Mouse (Mus musculus) embryonic facial prominence, embryonic 10.5 days (tissue): ENCODE measurements around the gene Slc7a10. TPM values are rescaled to one million over a fixed set of nuclear protein-coding genes. Genes with fewer than 3 reads are reported as not detected.

Experiments used
- DNase-seq: peaks from one replicate; pipeline ENCODE4 v3.0.0-alpha.2; 2017; ENCODE audit warnings: low spot score
- H3K27ac ChIP-seq: fragments of 300-500 bp; sonication (generic); replicated peaks from 2 replicates; pipeline ENCODE4 v1.5.1; 2016; ENCODE audit warnings: mild to moderate bottlenecking
- H3K27me3 ChIP-seq: fragments of 300-500 bp; sonication (generic); replicated peaks from 2 replicates; pipeline ENCODE4 v1.6.1; 2016; ENCODE audit warnings: low read depth, mild to moderate bottlenecking; ENCODE audit not compliant: poor library complexity, severe bottlenecking
- H3K36me3 ChIP-seq: fragments of 300-500 bp; sonication (generic); replicated peaks from 2 replicates; pipeline ENCODE4 v1.6.1; 2016; ENCODE audit warnings: mild to moderate bottlenecking, moderate library complexity
- H3K4me1 ChIP-seq: fragments of 300-500 bp; sonication (generic); 2 replicates; pipeline ENCODE4 v1.6.1; 2016
- H3K4me3 ChIP-seq: fragments of 300-500 bp; sonication (generic); 2 replicates; pipeline ENCODE4 v1.5.1; 2016; ENCODE audit warnings: mild to moderate bottlenecking, moderate library complexity
- H3K9me3 ChIP-seq: fragments of 300-500 bp; sonication (generic); 2 replicates; pipeline ENCODE4 v1.6.1; 2016; ENCODE audit warnings: mild to moderate bottlenecking
- WGBS: fragments of 180-500 bp; shearing (Covaris S2); methylation state at CpG from one replicate; pipeline ENCODE4 v1.1.7; 2016; 5-methylcytosine and 5-hydroxymethylcytosine counted together
- polyA plus RNA-seq: library from polyadenylated mRNA; unstranded; fragments of >200 nt; fragmentation: Nextera tagmentation; extraction: Ambion mirVana; gene quantifications from 2 replicates; pipeline ENCODE4 v1.2.1, GENCODE M21; 2016

The Slc7a10 gene
- polyA plus RNA-seq, 1 experiment from 2014 or later: 0.69 TPM

DNA sequence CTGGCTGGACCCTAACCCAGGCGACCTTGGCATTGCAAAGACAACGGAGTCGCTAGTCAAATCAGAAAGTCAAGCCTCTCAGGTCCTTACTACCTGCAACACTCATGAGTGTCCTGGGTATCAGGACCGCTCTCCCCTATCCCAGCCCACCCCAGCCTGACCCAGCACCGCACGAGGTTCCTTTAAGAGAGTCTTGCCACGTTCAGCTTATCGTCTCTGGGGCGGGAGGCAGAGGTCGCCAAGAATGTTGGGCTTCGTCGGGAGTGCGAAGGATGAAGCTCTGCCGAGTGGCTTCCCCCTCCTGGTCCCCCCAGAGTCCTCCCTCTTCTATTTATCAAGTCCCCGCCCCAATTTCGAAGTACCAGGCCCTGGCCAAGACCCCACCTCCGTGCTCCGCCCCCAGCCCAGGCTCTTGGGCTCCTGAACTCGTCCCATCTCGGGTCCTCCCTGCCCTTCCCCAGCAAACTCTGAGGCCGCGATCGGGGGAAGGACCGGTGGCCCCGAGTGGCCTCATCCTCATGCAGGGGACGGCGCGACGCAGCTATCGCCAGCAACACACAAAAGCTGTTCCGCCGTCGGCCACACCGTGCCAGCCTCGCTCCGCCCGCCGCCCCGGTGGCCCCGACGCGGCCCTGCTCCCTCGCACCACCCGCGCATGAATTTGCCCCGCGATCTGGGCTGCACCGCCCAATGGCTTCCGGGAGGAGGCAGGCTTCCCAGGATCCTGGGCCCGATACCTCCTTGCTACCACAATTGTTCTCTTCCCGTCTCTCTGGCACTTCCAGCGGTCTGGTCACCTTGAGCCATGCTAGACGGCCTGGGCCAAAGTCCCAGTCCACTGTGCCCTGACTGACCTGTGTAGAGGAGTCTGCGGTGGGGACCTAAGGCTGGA, 1.1 kb upstream of the Slc7a10 start:
- H3K4me3 ChIP-seq: peak overlapping the region; percentile 58
- H3K36me3 ChIP-seq: no peaks in the 10 kb centered on the region
- WGBS: 2% methylated on average over 54 of the region's 54 CpGs
- H3K9me3 ChIP-seq: peaks cover 4% of the 10 kb centered on the region; the same call in 1 of the 2 replicates
- H3K27ac ChIP-seq: peak overlapping the region; percentile 61
- H3K27me3 ChIP-seq: peaks cover 66% of the 10 kb centered on the region
- peak; percentile 66 for DNase-seq
- H3K4me1 ChIP-seq: peaks cover 29% of the 10 kb centered on the region

DNA sequence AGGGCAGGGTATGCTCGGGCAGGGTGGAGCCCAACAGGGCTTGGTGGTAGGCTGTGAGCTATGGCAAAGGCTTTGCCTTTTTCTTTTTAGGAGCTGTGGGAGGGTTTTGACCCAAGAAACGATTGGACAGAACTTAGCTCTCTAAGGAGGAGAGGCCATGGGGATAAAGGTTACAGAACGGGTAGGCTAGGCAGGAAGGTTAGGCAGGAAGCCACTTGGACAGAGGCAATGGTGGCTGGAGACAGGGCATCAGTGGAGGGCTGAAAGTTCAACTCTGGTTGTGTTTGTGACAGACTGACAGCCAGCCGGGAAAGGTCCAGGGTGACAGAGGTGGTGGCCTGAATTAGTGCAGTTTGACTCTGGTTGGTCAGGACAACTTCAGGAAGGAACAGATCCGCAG, 3.5 kb downstream of the Slc7a10 start:
- Histone ChIP-seq H3K27me3 (peaks cover 53% of the 10 kb centered on the region), H3K4me1 (peaks cover 53% of the 10 kb centered on the region), H3K4me3 (no peak overlapping the region), H3K27ac (no peak overlapping the region), H3K36me3 (no peaks in the 10 kb centered on the region), H3K9me3 (no peaks in the 10 kb centered on the region)
- WGBS: 52% methylated on average over 5 of the region's 5 CpGs
- DNase-seq: no peak

DNA sequence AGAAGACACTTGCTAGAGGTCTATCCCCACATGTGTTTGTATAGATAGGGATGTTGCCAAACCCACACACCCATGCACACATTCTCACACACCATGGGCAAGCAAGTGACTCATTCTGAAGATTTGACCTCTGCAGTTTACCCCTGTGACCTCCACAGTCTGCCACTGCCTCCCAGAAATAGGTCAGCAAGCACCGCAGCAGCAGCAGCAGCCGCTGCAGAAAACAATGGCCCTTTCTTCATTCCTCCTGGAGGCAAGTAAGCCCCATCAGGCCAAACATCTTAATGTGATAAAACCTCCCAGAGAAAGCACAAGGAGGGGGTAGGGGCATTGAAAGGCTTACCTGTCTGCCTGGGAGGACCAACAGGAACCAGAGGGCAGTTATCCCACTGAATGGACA, 5.1 kb downstream of the Slc7a10 start:
- peak; percentile 46 for DNase-seq
- WGBS: 5% methylated on average over 2 of the region's 2 CpGs
- H3K27ac ChIP-seq: no peak overlapping the region
- no peak overlapping the region for H3K4me3 ChIP-seq
- no peaks in the 10 kb centered on the region for H3K36me3 ChIP-seq
- H3K4me1 ChIP-seq: peaks cover 37% of the 10 kb centered on the region
- peaks cover 37% of the 10 kb centered on the region for H3K27me3 ChIP-seq
- H3K9me3 ChIP-seq: no peaks in the 10 kb centered on the region

DNA sequence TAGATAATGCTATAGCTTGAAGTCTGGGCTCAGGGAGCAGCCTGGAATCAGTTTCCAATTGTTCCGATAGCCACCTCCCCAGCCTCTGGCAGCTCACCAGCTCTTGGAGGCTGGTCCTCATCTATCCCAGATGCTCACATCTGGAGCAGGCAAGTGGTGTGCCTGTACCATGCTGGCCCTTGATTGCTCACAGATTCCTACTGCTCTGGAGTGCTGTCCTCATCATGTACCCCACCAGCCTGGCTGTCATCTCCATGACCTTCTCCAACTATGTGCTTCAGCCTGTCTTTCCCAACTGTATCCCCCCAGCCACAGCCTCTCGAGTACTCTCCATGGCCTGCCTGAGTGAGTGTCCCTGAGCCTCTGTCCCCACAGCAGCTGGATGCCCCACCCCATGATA, 10.8 kb downstream of the Slc7a10 start:
- Histone ChIP-seq H3K27me3 (no peaks in the 10 kb centered on the region), H3K4me1 (peaks cover 14% of the 10 kb centered on the region), H3K36me3 (peaks cover 33% of the 10 kb centered on the region), H3K27ac (no peak overlapping the region), H3K9me3 (no peaks in the 10 kb centered on the region), H3K4me3 (no peak overlapping the region)
- DNase-seq: no peak
- 73% methylated on average over 2 of the region's 2 CpGs for WGBS

DNA sequence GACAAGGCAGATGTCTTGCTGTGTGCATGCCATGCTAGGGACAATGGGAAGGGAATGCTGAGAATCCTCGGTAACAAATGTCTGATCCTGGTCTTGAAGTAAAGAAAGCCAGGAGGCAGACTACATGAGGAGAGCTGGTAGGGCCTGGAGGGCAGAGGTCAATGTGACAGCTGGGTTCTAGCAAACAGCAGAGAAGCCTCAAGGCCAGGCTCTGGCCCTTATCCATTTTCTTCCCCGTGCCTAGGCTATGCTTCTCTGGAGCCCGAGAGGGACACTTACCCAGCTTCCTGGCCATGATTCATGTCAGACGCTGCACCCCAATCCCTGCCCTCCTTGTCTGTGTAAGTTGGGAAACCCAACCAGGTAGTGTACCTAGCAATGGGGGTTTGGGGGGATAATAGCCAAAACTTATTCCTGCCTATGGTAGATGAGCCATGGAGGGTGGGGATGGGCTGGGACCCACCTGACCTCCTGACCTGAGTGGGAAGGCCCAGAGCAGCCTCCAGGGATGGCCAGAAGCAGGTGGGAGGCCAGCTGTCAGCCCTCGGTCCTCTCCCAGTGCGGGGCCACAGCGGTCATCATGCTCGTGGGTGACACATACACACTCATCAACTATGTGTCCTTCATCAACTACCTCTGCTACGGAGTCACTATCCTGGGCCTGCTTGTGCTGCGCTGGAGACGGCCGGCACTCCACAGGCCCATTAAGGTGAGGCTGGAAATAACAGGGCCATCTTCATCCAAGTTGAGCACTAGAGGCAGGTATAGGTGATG, 13.0 kb downstream of the Slc7a10 start:
- Histone ChIP-seq H3K27me3 (no peaks in the 10 kb centered on the region), H3K9me3 (no peaks in the 10 kb centered on the region), H3K4me3 (no peak overlapping the region), H3K4me1 (0 out of 2 replicates have a peak, but pooled peaks cover 6% of the 10 kb centered on the region), H3K27ac (no peak overlapping the region), H3K36me3 (peaks cover 55% of the 10 kb centered on the region)
- 91% methylated on average over 12 of the region's 12 CpGs for WGBS
- no peak for DNase-seq

DNA sequence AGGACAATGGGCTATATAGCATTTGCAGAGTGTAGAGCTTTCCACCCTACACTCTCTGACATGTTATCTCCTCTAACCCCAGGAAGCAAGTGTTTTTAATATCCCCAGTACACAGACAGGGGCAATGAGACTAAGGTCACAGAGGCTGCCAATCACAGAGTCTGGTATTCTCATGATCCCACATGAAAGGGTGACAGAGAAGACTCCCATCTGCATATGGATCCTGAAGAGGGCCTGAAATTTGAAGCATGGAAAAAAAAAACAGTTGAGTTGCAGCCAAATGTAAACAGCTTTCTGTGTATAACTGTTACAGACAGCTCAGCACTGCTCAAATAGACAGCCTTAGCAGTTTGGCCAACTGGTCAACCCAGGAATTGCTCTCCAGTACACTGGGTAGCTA, 13.6 kb downstream of the Slc7a10 start:
- Histone ChIP-seq H3K4me3 (no peak overlapping the region), H3K9me3 (no peaks in the 10 kb centered on the region), H3K36me3 (peaks cover 60% of the 10 kb centered on the region), H3K27me3 (no peaks in the 10 kb centered on the region), H3K27ac (no peak overlapping the region), H3K4me1 (0 out of 2 replicates have a peak, but pooled peaks cover 6% of the 10 kb centered on the region)
- DNase-seq: no peak

DNA sequence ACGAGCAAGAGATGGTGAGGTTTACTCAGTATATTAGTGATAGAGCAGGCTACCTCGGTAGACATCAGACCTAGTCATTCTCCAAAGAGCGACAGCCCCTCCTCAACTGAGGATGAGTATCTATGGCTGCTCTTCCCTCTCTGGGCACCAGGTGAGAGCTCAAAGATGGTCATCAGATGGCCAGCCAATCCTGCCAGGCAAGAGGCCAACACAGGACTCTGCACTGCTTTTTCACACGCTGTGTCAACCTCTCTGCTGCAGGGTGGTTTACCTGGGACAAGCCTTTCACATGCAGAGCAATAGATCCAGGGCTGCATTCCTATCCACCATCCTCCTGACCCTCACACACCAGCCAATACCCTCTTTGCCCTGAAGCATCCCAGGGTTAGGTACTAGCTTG, 25.6 kb downstream of the Slc7a10 start:
- Histone ChIP-seq H3K9me3 (no peaks in the 10 kb centered on the region), H3K36me3 (peaks cover 66% of the 10 kb centered on the region), H3K4me1 (peaks cover 30% of the 10 kb centered on the region), H3K4me3 (no peak overlapping the region), H3K27me3 (peaks cover 13% of the 10 kb centered on the region), H3K27ac (no peak overlapping the region)
- DNase-seq: no peak
- 92% methylated on average over 4 of the region's 4 CpGs for WGBS

DNA sequence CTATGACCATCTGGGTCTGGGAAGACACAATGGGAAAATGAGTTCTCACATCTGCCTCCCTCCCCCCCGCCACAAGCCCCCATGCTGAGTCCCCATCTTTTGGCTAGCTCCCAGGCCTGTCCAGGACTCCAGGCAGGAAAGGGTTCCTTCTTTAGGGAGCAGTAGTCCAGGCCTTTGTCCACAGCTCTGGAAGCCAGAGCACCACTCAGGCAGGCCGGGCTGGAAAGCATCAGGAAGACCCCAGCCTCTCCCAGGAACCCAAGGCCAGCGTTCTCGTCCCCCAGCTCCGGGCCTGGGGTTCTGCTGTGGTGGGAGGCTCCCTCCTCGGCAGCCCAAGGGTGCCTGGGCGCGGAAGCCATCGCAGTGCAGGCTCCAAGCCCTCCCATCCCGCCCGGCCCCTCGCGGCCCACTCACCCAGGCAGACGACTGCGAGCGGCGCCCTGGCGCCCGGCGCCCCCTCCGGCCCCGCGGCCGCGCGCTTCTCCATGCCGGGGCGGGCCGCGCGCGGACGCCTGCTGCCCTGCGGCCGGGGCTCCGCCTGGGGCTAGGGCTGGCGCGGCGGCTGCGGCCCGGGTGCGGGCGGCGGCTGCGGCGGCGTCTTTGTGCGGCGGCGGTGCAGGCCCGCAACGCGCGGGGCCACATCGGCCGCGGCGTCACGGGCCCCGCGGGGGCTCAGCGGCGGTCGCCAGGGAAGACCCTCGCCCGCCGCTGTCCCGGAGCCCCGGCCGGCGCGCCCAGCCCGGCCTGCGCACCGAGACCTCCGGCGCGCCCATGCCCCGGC, 28.4 kb downstream of the Slc7a10 start:
- H3K27ac ChIP-seq: peak overlapping the region; percentile 93
- H3K4me1 ChIP-seq: peaks cover 30% of the 10 kb centered on the region
- peaks cover 13% of the 10 kb centered on the region for H3K27me3 ChIP-seq
- no peaks in the 10 kb centered on the region for H3K9me3 ChIP-seq
- peak; percentile 67 for DNase-seq
- peaks cover 37% of the 10 kb centered on the region for H3K36me3 ChIP-seq
- H3K4me3 ChIP-seq: peak overlapping the region; percentile 88
- 2% methylated on average over 79 of the region's 79 CpGs for WGBS

DNA sequence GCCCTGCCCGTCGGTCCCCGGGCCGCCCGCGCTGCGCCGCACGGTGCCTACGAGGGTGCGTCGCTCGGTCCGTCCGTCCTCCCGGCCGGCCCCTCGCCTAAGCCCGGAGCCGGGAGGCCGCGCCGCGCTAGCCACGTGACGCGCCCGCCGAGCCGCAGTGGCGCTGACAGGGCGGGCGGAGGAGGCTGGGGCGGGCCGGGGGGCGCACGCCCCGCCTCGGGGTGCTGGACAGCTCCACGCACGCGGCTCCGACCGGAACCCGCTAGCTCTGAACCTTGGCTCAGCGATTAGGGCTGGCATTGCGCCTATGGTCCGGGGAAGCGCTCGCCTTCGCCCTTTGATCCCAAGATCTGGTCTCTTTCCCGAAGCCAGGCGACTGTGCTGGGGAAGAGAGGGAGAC, 29.0 kb downstream of the Slc7a10 start, which contains the start of gene Lrp3:
TSS of gene Lrp3 (minus strand) at position 274 of the 400 bp plus-strand sequence.
- peak within 1 kb of the TSS; percentile 88 for H3K4me3 ChIP-seq
- H3K36me3 ChIP-seq: peaks cover 31% of the 10 kb centered on the region
- peak within 1 kb of the TSS; percentile 93 for H3K27ac ChIP-seq
- H3K9me3 ChIP-seq: no peaks in the 10 kb centered on the region
- H3K4me1 ChIP-seq: peaks cover 30% of the 10 kb centered on the region
- peak; percentile 89 for DNase-seq
- 1% methylated on average over 53 of the region's 53 CpGs for WGBS
- peaks cover 13% of the 10 kb centered on the region for H3K27me3 ChIP-seq

DNA sequence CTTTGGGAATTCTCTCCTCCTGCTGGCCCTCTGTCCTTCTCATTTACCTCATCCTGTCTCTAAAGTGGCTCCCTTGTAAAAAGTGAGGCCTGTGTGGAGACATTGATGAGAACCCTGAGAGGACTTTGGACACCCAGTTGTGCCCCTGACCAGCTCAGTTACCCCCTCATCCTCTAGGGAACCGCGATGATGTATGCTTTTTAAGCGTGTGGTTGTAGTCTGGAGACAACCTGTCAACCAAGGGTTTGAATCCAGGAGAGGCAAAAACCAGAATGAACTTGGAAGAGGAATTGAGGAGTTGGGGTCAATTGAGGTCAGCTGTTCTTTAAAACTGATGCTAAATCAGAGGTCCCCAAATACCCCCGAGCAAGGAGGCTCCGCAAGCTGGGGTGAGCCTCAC, 29.5 kb downstream of the Slc7a10 start:
- Histone ChIP-seq H3K9me3 (no peaks in the 10 kb centered on the region), H3K27ac (peak overlapping the region; percentile 93; the same call in 1 of the 2 replicates), H3K36me3 (peaks cover 26% of the 10 kb centered on the region), H3K4me3 (peak overlapping the region; percentile 88), H3K27me3 (peaks cover 13% of the 10 kb centered on the region), H3K4me1 (peaks cover 30% of the 10 kb centered on the region)
- WGBS: 48% methylated on average over 5 of the region's 5 CpGs
- DNase-seq: no peak

DNA sequence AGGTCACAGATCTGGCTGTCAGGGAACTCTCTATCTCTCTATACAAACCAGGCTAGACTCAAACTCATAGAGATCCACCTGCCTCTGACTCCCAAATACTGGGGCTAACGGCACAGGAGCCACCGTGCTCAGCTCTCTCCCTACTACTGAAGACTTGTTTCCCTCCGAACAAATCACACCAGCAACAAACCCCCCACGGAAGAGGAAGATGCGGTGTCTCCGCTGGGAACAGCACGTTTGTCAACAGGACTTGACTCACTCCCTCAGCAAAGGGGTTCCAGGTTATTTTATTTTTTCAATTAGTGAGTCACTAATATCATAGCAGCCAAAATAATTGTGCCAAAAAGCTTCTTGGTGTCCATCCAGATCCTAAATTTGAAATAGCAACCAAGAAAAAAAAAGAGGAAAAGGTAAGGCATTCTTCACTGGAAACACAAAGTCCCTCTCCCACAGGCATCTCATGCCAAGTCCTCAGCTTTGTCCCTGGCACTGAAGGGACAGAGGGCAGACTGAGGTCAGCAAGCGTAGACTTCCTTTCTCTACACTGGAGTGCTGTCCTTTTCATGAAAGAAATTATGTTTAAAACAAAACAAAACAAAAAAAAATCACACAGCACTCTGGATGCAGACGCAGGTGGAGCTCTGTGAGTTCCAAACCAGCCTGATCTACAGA, 34.6 kb downstream of the Slc7a10 start:
- no peaks in the 10 kb centered on the region for H3K36me3 ChIP-seq
- H3K4me1 ChIP-seq: peaks cover 2% of the 10 kb centered on the region
- peaks cover 8% of the 10 kb centered on the region for H3K27me3 ChIP-seq
- no peaks in the 10 kb centered on the region for H3K9me3 ChIP-seq
- no peak overlapping the region for H3K27ac ChIP-seq
- no peak overlapping the region for H3K4me3 ChIP-seq
- 77% methylated on average over 9 of the region's 9 CpGs for WGBS
- DNase-seq: no peak

DNA sequence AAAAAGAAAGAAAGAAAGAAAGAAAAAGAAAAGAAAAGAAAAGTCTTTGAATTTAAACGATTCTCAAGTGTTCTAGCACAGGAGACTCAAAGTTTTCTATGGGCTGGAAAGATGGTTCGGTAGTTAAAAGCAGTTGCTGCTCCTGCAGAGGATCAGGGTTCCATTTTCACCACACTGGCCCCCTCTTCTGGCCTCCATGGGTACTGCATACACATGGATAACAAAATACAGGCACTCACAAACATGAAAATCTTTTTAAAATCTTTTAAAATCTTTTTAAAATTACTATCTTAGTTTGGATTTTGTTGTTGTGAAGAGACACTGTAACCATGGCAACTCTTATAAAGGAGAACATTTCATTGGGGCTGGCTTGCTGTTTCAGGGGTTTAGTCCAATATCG, 44.1 kb downstream of the Slc7a10 start:
- no peaks in the 10 kb centered on the region for H3K36me3 ChIP-seq
- H3K27me3 ChIP-seq: no peaks in the 10 kb centered on the region
- WGBS: 67% methylated on average over 3 of the region's 3 CpGs
- H3K4me3 ChIP-seq: no peak overlapping the region
- peaks cover 2% of the 10 kb centered on the region; the same call in 1 of the 2 replicates for H3K9me3 ChIP-seq
- no peak overlapping the region for H3K27ac ChIP-seq
- peak; percentile 40 for DNase-seq
- H3K4me1 ChIP-seq: peaks cover 17% of the 10 kb centered on the region
